Mouse (Mus musculus): ENCODE results near the gene Grip1.

Grip1 gene

GRCm38 (mm10) chr10:120133697-120134096 is 680.1 kb downstream of the Grip1 start:
- no peak for ATAC-seq (ENCODE audit: low TSS enrichment)

DNA sequence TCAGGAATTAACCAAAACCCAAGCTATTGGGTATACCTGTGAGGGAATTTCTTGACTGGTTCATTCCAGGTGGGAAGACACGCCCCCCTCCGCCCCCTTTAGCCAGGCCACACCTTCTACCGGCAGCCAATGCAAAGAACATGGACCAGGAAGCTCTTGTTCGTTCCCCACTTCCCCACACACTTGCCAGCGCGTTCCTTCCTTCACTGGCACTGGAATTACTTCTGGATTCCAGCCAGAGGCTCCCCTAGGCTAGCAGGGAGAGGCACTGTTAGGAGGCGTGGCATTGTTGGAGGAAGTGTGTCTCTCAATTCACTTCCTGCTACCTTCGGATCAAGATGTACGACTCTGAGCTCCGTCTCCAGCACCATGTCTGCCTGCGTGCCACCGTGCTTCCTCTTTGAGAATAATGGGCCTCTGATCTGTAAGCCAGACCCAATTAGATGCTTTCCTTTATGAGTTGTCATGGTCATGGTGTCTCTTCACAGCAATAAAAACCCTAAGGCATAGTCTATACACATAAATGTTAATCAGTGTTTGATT is 682.5 kb downstream of the Grip1 start:
- ATAC-seq (ENCODE audit: low TSS enrichment): no peak

All from frontal cortex, adult (tissue).